Mouse (Mus musculus): ENCODE measurements around the gene Kbtbd4.

- TF ChIP-seq GATA1 (IDR thresholded peaks at IDR 0.05; ENCODE audit: low read length) (no peak), TAL1 (IDR thresholded peaks at IDR 0.05; ENCODE audit: low read length) (no peak)
Observed at GRCm38 (mm10) chr2:90880144-90880785, 24.3 kb upstream of the Kbtbd4 start.
